Mouse (Mus musculus) left cerebral cortex, postnatal 14 days (tissue): ENCODE results near the gene Twf2. TPM values are rescaled to one million over a fixed set of nuclear protein-coding genes. Genes with fewer than 3 reads are reported as not detected.

Experiments
- DNase-seq, 2 experiments: peaks; one replicate each; pipeline ENCODE4 v3.0.0; 2021 to 2022; ENCODE audit warnings: low spot score in 2 of 2, mixed read lengths in 1 of 2
- intact Hi-C: fragments of 180-260 bp; cut with DNase I; formaldehyde crosslinking; loops from one replicate; pipeline ENCODE4 v1.15.1; 2025
- total RNA-seq, 2 experiments: library from RNA; stranded (reverse); gene quantifications; 2 replicates each; pipeline ENCODE4 v1.2.3; 2021

Gene Twf2
- total RNA-seq, 2 experiments from 2014 or later = 61.6 to 64.0 TPM

DNA sequence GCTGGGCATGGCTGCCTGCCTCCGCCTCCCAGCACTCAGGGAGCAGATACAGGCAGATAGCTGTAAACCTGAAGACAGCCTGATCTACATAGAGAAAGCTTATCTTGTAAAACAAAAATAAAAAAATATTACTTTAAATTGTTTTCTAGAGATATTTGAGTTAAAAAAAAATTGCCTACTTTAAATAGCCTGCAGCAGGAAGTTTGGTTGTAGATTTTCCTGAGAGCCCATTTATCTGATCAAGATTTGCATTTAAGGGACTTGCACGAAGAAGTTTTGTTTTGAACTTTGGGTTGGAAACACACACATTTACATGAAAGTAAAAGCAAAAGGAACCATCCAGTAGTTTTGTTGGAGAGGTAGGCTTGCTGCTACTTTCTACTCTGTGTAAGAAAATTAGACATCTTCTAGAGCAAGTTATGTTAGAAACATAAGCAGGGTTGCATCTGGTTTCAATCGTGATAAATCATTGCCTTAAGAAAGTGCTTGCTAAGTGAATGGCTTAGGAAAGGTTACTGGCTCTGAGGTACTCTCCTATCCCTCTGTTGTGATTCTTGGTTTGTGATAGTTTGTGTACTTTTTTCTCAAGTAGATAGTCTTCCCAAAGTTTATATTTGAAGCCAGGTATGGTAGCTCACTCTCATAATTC, 27.2 kb upstream of the Twf2 start:
- intact Hi-C loops = no loop called here

DNA sequence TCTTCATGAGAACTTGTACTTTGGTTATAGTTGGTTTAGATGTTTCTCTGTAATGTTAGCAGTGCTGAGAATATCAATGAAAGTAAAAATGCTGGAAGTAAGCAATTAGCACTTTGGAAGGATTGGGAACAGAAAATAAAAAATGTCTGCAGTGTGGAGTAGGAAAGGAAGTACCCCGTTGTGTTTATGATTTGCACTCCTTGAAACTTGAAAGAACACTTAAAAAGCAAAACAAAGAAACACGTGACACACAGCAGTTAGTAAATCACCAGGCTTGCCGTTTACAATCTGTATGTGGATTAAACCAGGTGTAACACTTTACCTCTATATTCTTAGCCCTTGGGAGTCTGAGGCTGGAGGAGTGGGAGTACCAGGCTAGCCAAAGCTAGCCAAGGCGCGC, 26.1 kb upstream of the Twf2 start:
- DNase-seq = no peak
- intact Hi-C loops = no loop called here

More for the DNA sequence above, 27.2 kb upstream of the Twf2 start:
- no peak for DNase-seq

GRCm38 (mm10) chr9:106177799-106178198, 25.1 kb upstream of the Twf2 start:
- DNase-seq = no peak
- intact Hi-C loops = no loop called here

DNA sequence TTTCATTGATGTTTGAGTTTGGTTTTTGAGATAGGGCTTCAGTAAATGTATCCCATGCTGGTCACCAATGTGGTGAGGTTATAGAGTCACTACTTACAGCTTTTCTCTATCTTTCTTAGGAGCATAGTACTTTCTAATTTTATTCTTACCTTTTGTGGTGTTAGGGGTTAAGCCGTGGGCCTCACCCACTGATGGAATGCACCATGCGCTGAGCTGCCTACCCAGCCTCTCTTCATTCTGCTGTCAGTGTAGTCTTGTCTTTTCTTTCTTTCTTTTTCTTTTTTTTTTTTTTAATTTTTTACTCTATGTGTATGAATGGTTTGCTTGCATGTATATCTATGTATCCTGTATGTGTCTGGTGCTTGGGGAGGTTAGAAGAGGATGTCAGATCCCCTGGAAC, 23.5 kb upstream of the Twf2 start:
- intact Hi-C loops = no loop called here
- DNase-seq = no peak

DNA sequence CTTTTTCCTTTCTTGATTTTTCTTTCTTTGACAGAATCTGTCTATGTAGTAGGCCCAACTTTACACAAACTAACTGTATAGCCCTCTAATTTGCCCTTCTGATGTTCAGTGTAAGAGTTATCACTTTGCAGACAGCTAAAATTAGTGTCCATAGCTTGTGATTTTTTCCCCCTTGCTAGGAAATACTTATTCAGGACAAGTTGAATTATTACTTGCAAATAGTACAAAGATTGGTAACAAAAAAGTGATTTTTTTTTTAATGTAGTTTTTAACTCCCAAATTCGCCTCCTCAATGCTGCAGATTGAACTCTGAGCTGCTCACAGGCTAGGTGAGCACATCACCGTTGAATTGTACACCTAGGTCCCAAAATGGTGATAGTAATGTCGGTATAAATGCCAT, 22.9 kb upstream of the Twf2 start:
- intact Hi-C loops = no loop called here

GRCm38 (mm10) chr9:106182146-106182545, 20.8 kb upstream of the Twf2 start:
- intact Hi-C loops = no loop called here
- no peak for DNase-seq

More for the DNA sequence above, 22.9 kb upstream of the Twf2 start:
- no peak for DNase-seq

DNA sequence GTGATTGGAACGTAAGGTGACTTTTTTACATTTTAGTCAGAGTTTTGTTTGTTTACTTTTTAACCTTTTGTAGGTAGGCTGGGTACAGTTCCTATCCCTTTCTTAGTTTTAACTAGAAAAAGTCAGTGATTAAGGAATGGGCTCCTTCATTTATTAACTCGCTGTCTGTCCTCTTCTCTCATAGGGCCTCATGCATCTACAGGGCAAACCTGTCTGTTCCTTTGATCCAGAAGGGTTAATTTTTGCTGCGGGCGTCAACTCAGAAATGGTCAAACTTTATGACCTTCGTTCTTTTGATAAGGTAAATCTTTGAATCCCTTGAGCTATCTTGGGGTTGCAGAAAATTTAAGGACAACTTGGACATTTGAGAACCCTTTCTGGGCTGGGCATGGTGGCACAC, 18.9 kb upstream of the Twf2 start:
- intact Hi-C loops = no loop called here
- DNase-seq = no peak

- intact Hi-C loops = no loop called here
- no peak for DNase-seq
Observed at GRCm38 (mm10) chr9:106191355-106191754, 11.6 kb upstream of the Twf2 start.

DNA sequence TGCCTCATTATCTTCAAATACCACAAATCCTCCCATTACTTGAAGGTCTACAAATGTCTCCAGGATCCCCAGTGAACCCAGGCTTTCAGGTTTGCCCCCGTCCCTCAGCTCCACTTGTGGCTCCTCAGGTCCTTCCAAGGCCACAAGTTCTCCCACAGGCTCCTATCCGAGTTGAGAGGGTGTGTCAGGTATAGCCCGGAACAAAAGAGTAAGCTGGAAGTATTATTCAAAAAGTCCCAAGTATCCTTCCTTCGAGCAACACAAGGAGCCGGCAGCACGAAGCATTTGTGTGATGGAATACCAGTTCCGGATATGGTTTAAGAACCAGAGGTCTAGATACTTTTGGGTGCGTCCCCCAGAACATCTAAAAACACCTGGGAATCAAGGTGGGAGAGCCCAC, 10.9 kb upstream of the Twf2 start:
- intact Hi-C loops = no loop called here
- no peak for DNase-seq

DNA sequence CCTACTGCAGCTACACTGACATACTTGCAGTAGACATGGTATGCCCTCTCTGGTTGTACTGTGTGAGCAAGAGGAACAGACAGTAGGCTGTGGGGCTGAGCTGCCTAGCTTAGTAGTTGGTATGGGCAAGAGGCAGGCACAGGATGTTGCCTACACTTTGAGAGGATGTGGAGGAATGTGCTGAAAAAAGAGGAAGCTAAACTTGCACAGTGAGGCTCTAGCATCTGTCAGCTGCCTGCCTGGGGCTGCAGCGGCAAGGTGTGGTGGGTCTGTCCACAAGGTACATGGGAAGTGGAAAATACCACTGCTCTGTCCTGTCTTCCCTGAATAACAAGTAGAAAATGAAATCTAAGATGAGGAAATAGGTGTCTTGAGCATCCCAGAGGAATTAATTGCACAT, 9.9 kb upstream of the Twf2 start:
- intact Hi-C loops = no loop called here
- peak in 1 of 2 experiments; percentile 60 for DNase-seq

DNA sequence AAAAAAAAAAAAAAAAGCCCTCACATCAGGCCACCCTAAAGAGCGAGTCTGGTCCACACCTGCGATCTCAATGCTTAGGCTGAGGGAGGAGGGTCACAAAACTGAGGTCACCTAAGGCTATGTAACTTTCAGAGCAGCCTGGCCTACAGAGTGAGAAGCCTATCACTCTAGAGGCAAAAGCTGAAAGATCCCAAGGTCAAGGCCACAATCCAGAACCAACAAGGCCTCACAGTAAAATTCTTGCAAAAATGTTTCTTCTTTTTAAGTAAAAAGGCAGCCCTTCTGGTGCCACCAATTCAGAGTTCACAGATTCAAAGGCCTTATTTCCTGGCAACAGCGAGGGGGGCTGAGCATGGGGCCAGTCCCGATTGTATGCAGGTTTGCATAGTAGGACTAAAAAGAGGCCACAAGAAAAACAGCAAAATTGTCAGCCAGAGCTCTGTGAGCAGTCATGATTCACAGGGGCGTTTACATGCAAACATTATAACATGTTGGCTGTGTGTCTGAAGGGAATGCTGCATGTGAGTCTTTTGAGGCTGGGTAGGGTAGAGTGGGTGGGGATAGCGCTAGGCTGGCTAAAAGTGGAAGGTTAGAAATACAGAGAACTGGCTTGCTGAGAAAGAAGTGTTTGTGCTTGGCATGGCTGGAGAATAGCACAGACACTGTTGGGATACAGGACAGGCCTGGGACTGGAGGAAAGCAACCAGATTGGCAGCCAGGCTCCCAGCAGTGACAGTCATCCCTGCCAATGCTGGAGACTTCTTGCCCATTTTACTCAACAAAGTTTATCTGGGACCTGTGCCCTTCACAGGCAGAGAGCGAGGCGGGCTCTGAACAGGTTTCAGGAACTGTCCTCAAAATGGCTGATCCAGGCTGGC, 8.7 kb upstream of the Twf2 start:
- DNase-seq = peak in 1 of 2 experiments; percentile 63
- intact Hi-C loops = no loop called here

DNA sequence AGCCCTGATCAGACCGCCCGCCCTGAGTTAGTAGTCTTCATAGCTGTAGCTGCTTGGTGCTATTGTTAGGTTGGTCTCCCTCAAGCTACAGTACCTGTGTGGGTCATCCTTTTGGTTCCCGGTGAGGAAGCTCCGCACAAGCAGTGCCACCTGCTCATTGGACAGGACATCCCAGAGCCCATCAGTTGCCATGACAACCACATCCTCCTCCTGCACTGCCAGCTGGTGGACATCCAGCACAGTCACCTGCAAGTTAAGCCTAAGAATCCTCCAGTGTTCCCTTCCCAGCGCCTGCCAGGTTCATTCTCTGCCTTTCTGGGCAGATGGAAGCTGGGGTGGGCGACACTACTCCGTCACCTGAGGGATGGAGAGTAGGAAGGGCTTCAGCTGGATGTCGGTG, 7.2 kb upstream of the Twf2 start:
- peak in 1 of 2 experiments; percentile 70 for DNase-seq
- intact Hi-C loops = no loop called here

DNA sequence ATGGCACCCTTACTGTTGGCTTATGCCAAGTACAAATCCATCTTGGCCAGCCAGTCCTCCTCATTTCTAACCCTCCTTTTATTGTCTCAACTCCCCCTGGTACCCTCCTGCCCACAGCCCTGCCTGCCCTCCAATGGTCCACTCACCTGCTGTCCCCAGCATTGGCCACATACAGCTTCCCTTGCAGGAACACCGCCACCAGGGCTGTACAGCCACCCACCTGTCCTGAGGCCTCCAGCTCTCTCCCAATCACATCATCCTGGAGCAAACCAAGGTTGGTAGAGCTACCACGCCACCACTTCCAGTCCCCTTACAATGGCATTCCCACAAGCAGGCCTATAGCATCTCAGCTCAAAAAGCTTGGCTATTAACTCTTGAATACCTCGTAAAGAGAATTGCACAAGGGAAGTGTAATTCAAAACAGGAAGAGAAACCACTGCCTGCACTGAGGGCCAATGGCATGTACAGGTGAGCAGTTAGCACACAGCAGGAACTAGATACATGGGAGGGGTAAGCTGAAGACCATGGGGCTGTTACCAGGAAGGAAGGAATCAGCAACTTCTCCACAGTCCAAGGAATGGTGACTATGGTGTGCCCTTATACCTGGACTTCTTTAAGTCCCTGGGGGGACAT, 5.7 kb upstream of the Twf2 start:
- intact Hi-C loops = no loop called here
- DNase-seq = no peak

GRCm38 (mm10) chr9:106197732-106198131, 5.2 kb upstream of the Twf2 start:
- no peak for DNase-seq
- intact Hi-C loops = no loop called here

GRCm38 (mm10) chr9:106198962-106199458, 3.9 kb upstream of the Twf2 start:
- DNase-seq = peak in 1 of 2 experiments; percentile 52
- intact Hi-C loops = no loop called here

DNA sequence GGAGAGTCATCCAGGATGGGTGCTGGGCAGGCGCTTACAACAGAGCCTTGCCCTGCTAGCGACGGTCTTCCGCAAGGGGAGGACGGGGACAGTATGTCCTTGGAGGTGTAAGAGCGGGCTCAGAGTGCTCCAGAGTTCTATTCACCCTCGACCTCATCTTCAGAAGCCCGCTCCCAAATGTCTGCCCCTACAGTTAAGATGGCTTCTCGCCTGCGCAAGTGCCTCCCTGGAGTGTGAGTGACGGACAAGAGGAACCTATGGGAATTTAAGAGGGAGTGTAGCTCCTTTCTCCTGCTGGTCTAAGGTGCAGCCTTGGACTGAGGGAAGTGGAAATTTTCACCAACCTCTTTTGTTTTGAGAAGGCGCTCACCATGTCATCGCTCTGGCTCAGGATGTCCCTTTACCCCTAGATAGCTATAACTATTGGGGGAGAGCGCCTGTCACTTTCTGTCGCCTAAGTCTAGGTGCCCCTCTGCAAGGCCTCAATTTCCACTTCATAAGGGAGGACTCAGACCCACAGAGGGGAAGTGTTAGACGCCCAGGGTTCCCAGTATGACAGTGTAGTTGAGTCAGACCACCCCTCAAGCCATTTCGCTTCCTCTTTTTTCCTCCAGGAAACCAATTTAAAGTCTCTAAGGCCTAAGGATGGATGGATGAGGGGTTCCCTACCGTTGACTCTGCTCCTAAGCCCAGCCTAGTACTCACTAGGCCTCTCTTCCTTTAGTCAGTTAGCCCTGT, 3.2 kb upstream of the Twf2 start, which contains the start of gene Ppm1m:
Ppm1m (minus strand) TSS at position 212 of the 738 bp plus-strand sequence.
- no peak for DNase-seq
- intact Hi-C loops = loop anchor here (10.0 kb wide), 1 partner anchor 225 kb away; the partner anchor contains the start of gene Rpl29

DNA sequence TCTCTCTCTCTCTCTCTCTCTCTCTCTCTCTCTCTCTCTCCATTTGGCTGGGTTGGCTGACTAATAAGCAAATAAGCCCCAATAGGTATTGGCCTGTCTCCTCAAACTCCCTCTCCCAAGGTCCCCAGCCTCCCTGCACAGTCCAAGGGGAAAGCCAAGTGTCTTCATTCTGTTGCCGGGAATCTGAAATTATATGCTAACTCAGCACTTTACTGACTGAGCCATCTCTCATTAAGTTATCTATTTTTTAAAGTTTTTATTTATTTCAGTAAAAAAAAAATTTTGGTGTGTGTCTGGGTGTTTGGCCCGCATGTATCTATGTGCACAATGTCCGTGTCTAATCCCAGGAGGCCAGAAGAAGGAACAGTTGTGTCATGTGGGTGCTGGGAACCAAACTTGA, 1.0 kb upstream of the Twf2 start:
- intact Hi-C loops = loop anchor here (10.0 kb wide), 1 partner anchor 223 kb away; the partner anchor contains the start of gene Rpl29
- DNase-seq = no peak

- DNase-seq = no peak
- intact Hi-C loops = loop anchor here (10.0 kb wide), 1 partner anchor 221 kb away; the partner anchor contains the start of gene Rpl29
Observed at GRCm38 (mm10) chr9:106203990-106204851, 1.3 kb downstream of the Twf2 start.
